Mouse (Mus musculus) lung, postnatal 0 days (tissue): ENCODE measurements around the gene Zfp385b.

Source experiments
- CTCF ChIP-seq: IDR thresholded peaks from 2 replicates; pipeline ENCODE4 v1.5.1; 2016; ENCODE audit warnings: antibody characterized with exemption, mild to moderate bottlenecking
- EP300 ChIP-seq: IDR thresholded peaks from 2 replicates; pipeline ENCODE4 v1.6.1; 2016; ENCODE audit warnings: antibody characterized with exemption, mild to moderate bottlenecking, control low read depth

- TF ChIP-seq CTCF: no peak
- no peak for TF ChIP-seq EP300
Observed at GRCm38 (mm10) chr2:77790846-77791245, 28.6 kb downstream of the Zfp385b start.
